Mouse (Mus musculus): Measurements from ENCODE around the gene Prkag2.
"Not testable (repeated sequence)": the region's sequence is repeated elsewhere in the genome, so short reads cannot be mapped to it uniquely, and the experiment has no call there.

The Prkag2 gene

DNA sequence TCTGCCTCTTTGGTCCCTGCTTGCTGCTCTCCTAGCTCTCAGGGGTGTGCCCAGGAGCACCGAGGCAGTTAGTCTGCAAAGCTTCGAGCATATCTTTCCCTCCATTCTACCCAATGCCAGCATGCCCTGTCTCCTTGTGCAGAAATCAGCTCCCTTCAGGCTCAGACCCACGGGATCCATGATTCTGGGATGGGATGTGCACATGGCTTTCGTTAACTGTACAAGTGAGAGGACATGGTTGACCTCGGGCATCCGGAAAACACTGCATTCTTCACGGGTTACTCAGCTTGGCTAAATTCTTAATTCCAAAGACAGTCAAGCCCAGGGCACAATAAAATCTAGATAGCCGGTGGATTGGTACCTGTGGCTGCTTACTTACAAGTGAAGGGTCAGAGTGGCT is 213.2 kb downstream of the Prkag2 start:
- no peak for DNase-seq (ENCODE audit: extremely low spot score, low read depth, low spot score)

DNA sequence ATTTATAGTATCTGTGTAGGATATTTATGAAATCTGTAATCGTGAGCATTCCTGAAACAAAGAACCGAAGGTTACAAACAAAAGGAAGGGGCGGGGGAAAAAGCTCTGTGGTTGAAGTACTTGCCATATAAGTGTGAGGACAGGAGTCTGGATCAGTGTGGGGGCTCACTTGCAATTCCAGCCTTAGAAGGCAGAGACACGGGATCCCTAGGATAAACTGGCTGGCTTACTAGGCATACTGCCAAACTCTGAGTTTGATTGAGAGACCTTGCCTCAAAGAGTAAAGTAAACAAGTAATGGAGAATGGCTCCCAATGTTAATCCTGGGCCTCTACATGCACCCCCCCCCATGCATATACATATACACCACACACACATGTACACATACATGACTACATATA is 221.7 kb downstream of the Prkag2 start:
- DNase-seq (ENCODE audit: extremely low spot score, low read depth, low spot score) = no peak

DNA sequence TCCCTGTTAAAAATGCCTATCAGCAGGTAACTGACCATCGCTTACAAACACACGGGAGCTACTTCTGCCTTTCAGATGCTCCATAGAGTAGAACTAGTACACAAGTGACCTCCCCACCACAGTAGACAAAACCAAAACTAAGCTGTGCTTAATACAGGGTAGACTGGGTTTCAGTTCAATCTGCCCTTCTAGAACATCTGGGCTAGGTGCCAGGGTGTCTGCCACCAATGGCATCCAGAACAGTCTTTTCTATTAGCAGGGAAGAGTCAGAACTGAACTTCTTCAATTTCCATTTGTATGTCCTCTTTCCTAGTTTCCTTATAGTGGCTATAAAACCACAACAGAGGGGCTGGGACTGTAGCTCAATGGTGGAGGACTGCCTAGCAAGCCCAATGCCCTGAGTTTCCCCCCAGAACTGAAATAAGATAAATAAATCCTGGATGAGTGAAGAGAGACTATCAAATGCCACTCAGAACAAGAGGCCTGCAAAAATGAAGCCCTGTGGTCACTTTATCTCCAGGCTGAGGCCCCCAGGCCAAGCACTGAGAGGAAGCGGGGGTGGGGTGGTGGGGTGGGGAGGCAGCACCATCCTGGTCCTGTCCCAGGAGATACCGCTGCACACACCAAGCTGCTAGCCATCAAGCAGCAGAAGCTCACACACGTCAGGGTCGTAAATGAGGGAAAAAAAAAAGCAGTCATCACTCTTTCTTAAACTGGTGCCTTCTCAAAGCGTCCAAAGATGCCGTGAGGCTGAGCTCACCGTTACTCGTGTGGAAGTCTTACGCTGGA is 222.4 kb downstream of the Prkag2 start:
- no peak for DNase-seq (ENCODE audit: extremely low spot score, low read depth, low spot score)

DNA sequence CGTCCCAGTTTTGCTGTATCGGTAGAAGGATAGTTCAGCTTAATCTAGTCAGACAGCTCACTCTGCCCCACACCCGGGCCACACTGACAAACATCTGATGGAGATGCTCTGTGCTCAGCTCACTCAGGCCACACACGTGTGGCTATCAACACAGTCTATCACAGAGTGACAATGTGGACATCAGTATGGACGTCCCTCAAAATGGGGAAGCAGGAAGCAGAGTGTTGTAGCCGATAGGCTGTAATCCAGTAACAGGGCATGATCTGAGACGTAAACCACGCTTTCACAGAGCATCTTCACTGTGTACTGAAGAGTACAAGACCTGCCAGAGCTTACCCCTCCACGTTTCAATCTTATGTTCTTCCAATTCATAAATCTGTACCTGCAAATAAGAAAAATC is 223.8 kb downstream of the Prkag2 start:
- no peak for DNase-seq (ENCODE audit: extremely low spot score, low read depth, low spot score)

DNA sequence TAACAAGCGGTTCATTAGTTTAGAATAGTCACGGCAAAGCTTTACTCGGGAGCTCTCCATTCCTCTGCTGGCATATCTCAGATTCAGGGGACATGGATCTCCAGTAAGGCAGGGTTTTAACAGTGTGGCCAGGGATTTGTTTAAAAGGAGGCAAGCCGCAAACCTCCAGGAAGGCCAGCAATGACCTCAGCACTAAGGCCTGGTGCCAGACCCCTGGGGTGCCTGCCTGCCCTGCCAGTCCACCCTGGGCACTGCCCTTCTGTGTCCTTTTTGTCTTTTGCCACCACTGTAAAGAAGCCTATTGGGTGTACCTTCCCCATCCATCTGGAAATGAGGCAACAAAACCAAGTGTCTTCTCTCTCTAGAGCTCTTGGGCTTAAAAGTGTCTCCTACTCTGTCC is 226.3 kb downstream of the Prkag2 start:
- DNase-seq (ENCODE audit: extremely low spot score, low read depth, low spot score) = no peak

DNA sequence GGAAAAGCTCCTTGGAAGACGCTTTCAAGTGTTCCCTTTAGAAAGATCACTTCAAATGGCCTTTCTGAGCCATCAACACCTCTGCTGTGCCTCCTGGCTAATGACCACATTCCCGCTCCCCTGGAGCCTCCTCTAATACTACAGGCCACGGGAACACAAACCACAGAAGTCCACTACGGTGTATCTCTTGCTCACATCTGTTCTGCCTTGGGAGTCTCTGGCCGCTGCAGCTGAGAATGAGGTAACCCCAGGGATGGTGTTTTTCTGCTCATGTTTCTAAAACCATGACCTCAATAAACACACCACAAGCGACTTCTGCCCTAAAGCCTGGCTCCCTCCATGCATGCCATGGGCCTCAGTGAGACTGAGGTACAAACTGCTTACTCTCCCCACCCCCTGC is 227.2 kb downstream of the Prkag2 start:
- no peak for DNase-seq (ENCODE audit: extremely low spot score, low read depth, low spot score)

DNA sequence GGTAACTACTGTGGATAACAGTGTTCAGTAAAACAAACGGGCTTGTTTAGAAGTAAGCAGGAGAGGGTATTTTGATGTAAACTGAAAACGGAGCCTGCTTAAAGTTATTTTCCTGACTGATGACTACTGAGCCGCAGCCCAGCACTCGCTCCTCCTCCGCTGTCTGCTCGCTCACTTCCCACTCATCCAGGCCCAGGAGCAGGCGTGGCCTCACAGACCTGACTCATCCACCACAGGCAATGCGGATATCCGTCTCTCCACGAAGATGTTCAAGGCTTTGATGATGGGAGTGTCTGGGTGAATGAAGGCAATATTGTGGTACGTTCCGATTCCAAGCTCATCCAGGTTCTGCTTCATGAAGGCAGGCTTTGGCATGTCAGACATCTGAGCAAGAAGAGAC is 229.2 kb downstream of the Prkag2 start:
- no peak for DNase-seq (ENCODE audit: extremely low spot score, low read depth, low spot score)

DNA sequence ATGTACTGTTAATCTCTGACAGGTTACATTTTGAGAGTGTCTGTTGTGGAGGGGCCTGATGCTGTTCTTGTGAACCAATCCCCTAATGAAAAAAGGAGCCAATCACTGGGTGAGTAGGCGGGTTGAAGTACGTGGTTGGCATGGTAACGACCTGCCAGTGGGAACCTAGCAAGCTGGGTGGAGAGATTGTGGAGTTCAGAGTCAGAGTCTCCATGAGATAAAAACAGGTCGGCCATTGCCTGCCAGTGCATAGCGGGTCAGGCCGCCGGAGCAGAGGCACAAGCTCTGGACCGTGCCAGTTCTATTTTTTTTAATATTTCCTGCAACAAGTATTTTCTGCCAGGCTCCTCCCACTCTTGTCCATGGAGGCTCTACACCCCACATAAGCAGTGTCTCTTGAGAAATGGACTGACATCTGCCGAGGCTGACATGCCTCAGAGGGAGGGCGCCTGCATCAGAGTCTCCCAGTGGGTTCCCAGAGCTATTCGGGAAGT is 230.6 kb downstream of the Prkag2 start:
- DNase-seq (ENCODE audit: extremely low spot score, low read depth, low spot score) = no peak

DNA sequence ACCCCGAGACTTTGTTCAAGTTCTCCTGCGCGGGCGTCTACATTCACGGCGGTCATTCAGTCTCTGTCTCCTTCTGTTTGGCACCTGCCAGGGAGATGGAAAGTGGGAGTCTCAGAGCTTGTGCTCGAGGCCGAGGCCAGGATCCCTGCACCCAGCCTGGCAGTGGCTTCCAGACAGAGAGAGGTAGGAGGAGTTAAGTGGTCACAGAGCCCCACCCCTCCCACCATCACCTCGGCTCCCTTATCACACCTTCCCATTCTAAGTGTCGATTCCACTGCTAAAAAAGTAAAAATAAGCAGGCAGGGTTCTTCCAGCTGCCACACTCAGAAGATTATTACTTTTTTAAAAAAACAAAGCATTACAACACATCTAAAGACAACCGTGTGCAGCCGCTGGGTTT is 236.6 kb downstream of the Prkag2 start:
- no peak for DNase-seq (ENCODE audit: extremely low spot score, low read depth, low spot score)

DNA sequence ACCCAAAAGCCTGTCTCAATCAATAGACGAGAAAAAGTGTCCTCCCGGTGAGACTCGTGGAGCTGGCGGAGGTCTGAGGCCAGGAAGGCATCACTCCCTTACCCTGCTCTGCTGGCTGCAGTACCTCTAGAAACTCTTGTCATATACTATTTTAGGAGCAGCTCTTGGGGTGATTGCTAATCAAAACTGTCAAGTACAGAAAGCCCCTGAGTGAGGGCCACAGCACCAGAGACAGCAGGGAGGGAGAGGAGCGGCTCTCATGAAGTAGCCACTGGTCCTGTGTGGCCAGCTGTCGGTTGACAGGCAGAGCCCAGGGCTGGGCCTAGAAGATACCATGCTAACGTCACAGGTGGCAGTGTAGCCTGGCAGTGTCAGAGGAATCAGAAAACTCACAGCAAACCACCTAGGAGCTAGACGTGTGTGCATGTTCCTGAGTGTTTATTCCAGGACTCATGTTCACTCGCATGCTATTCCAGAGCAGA is 239.0 kb downstream of the Prkag2 start:
- DNase-seq (ENCODE audit: extremely low spot score, low read depth, low spot score) = no peak

DNA sequence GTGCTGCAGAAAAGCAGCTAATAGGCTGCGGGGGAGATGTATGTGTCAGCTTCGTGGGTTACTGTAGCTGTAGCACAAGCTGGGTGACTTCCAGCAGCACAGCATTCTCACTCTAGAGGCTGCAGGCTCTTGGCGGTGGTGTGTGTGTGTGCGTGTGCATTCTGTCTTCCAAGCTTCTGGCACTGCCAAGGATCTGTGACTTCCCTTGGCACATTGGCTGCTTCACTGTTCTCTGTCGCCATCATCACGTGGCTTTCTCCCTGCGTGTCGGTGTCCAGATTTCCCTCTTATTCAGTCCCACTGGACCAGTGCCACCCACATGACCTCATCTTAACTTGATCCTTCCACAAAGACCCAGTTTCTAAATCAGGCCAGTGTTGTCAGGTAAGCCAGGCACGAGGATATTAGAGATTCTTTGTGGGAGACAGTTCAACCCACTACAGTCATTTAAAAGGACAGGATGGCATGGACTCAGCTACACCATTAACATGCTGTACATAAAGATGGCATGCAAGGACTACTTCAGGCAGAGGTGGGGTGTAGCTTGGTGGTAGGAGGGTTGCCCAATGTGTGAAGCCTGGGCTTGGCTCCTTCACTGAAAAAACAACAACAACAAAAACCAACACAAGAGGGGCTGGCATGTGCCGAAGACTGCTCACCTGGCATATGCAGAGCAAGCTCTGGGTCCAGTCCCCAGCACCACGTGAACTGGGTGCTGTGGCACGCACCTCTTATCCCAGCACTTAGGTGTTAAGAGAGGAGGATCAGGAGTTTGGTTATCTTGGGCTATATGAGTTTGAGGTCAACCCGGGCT is 239.6 kb downstream of the Prkag2 start:
- DNase-seq (ENCODE audit: extremely low spot score, low read depth, low spot score) = no peak

DNA sequence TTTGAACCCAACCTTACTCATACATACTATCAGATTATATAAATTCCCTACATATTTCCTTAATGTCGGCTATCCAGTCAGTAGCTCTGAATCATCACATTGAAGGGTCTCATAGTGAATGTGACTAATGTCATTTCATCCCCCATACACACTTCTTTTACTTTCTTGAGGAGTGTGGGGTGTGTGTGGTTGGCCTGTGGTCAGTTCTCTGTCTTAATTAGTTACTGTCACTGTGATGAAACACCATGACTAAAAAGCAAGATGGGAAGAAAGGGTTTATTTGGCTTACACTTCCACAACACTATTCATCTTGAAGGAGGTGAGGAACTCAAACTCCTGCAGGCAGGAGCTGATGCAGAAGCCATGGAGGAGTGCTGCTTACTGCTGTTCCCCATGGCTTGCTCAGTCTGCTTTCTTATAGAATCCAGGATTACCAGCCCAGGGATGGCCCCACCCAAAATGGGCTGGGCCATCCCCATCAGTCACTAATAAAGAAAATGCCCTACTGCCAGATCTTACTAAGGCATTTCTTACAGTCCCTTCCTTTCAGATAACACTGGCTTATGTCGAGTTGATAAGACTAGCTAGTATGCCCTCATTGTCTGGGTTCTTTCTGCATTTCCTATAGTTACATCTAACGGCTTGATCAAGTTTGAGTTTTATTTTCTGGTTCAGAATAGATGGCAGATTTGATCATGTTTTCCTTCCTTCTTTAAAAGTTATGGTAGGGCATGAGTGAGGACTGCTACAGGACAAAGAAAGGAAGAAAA is 240.5 kb downstream of the Prkag2 start:
- no peak for DNase-seq (ENCODE audit: extremely low spot score, low read depth, low spot score)

DNA sequence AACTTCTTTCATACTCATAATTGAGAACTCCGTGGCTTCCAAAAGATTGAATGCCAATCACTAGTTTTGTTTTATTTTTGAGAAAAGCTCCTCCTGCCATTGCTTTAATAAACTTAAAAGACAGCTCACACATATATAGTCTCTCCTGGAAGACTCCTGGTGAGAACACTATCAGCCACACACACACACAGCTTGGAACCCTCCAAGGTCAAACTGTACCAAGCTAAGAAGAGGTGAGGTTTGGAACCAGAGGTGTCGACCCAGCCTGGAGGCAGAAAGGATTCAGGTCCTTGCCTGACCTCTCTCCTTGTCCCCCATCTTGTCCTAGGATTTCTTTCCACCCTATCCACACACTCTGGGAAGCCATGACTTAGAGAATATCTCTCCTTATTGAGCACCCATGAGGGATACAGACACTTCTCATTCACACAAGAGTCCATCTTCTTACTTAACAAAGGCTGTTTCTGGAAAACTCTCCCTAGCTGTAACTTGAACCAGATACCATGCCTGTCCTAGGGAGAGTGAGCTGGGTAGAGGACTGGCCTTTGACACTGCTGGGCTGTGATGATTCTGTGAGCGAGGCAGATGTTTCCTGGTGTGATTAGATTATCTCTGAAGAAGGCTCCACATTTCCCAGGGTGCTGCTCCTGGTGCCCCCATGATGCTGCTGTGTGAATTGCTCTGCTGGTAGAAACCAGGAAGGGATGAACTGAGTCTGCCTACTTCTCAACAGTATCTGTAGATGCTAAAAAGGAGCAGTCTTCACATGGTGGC is 245.4 kb downstream of the Prkag2 start:
- no peak for DNase-seq (ENCODE audit: extremely low spot score, low read depth, low spot score)

DNA sequence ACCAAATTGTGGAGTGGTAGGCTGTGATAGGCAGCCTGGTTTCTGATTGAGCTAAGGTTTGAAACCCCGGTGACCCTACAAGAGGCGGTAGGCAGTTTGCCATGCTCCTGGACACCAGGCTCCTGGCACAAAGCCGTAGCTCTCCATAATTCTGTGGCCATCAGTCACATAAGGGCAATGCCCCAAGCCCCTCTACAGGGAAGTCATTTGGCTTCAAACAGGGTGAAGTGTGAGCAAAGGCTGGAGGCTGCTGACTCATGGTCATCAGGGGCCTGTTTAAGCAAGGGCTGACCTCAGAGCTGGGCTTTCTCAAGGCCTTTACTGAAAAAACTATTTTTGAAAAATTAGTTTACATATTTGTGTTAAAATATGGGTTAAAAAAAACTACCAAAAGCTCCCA is 246.2 kb downstream of the Prkag2 start:
- DNase-seq (ENCODE audit: extremely low spot score, low read depth, low spot score) = no peak

DNA sequence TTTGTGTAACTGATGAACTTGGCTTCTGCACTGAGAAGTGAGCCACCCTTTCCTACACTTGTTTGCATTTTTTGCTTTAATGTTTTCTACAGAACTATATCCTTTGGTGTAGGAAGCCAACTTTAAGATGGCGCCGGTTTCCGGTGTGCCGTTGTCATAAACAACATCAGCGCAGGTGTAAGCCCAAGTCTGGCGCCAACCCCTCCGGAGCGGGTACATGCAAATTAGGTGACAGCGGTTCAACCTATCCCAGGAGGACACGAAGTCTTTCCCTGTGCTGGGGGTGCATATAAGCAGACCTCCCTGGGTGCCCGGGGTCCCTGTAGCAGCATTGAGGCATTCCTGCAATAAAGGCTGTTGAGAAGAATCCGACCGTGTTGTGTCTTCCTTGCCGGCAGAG is 252.2 kb downstream of the Prkag2 start:
- not testable (repeated sequence) for DNase-seq (ENCODE audit: extremely low spot score, low read depth, low spot score)

DNA sequence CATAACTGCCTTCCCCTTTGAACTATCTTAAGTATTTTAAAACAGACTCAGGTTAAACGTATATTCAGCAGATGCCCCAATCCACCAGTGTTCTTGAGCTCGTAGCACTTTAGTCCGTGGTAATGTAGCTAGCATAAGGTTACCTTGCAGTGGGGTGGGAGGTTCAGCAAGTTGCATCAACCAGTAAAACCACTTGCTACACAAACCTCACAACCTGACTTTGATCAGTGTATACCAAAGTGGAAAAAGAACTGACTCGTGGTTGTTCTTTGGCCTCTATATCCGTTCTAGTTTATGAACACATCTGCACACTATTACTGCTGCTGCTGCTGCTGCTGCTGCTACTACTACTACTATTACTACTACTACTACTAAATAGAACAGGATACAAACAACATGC is 256.6 kb downstream of the Prkag2 start:
- no peak for DNase-seq (ENCODE audit: extremely low spot score, low read depth, low spot score)

DNA sequence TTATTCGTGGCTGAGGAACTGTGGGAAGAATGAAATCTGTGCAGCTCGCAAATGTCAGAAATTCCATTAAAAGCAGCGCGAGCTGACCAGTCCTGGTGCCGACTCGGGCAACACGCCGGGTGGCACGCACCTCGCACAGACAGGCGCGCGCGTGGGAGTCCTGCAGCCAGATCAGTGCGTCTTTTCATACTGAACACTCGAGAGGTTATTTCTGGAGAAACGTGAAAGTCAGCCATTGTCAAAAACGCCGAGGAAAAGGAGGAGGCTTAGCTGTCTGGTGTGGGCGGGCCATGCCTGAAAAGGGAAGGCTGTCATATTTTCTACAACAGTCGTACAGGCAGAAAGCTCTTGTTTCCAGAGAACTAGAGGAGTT is 257.4 kb downstream of the Prkag2 start:
- no peak for DNase-seq (ENCODE audit: extremely low spot score, low read depth, low spot score)

DNA sequence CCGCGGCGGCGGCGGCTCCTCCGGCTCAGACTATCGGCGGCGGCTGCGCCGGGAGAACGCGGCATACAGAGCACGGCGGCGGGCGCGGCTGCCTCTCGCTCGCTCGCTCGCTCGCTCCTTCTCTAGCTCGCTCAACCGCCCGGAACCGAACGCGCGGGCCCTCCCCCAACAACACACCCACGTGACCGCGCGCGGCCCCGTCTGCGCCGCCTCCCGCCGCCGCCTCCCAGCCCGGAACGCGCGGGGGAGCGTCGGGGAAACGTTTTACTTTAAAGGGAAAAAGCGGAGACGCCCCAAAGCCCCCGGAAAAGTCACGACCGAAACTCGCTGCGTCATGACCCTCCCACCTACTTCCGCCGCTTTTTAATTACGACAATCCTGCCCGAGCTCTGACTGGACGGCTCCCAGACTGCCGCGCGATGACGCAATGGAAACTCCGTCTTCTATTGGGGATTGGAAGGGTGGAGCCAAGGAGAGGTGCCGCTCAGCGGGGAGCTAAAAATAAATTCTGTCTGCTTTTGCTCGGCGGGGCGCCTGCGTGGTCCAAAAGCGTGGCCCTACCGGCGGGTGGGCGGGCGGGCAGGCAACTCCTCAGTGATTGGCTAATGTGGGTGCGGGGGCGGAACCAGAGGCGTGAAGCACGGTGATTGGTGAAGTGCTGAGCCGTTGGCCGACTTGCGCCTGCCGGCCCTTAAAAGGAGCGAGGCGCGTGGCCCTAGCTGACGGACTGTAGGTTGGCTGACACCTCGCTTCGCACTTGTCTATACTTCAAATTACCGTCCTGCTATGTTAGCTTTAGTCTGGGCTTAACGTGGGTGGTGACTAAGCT is 258.0 kb downstream of the Prkag2 start, which contains the start of gene Rheb:
Gene Rheb, minus strand, starts transcription at position 351 of the 829 bp plus-strand sequence.
- peak; percentile 99 for DNase-seq (ENCODE audit: extremely low spot score, low read depth, low spot score)

DNA sequence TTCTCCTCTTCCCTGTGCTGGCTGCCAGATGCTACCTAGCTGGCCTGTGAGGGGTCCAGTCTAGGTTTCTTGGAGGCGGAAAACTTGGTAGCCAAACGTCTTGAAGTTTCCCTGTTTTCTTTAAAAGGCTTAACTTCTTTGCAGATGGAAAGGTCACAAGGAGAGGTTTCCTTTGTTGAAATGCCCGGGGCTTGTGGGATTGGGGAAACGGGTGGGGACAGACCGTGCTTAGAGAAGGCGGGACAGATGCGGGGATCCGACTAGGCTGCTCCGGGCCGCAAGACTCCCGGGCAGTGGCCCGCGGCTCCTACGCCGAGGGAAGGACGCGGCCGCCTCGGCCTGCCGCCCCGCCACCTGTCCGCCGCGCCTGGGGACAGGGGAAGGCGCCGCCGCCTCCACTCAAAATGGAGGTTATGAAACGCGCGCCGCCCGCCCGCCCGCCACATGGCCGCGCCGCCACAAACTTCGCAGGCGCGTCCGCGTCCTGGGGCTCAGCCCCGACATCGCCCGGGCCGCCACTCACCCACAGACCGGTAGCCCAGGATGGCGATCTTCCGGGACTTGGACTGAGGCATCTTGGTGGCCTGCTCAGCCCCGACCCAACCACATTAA is 258.7 kb downstream of the Prkag2 start:
- DNase-seq (ENCODE audit: extremely low spot score, low read depth, low spot score) = no peak
